14 mouse cellular contexts compared by ENCODE assay signal in the genomic region with DNA sequence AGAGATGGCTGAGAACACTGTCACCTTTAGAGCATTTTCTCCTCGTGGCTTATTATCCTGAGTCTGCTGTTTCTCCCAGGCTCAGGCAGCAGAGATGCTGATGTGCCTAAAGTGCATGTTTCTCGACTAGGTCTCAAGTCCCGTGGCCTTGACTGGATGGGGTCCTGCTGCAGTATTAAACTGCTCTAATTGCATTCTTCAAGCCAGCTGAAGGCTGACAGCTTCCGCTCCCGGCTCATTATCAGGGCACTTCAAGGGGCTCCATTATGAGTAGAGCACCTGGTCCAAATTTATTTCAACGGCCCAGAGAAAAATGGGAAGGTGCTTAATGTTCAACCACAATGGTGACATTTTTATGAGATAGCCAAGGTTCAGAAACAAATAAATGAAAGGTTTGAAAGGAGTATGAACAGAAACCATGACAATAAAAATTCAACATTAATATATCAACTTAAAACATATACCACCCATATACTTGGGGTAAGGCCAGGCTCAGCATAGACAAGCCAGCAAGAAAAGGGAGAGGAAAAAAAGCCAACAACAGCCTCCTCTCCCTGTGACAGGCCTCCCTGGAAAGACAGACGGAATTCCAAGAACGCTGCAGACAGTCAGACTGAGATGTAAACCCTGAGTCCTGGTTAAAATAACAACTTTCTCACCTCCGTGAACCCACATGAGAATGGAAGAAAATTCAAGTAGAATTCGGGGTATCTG.
DNase-seq lines count a peak whose midpoint lies in the region; ATAC-seq and TF ChIP-seq lines count a peak whose summit lies in the region.
"Had no signal": no experiment of that assay in that cellular context is flagged by ENCODE, and none has a peak within 500 bp of the region (broad histone marks: within the 10 kb centered on the region; RNA-seq: fewer than 3 reads in every experiment).

No protein-coding gene starts in this region.

- peak overlapping the region; percentile 72 for H3K27ac ChIP-seq in heart, embryonic 10.5 days
- peak overlapping the region; percentile 61 for H3K27ac ChIP-seq in lung, embryonic 14.5 days (ENCODE audit: low read depth)
- peak overlapping the region; percentile 93 for H3K27ac ChIP-seq in limb, embryonic 11.5 days (replicated peaks; ENCODE audit: low read depth, low read length)

- peaks cover 55% of the 10 kb centered on the region for H3K4me1 ChIP-seq in heart, embryonic 10.5 days
- peaks cover 17% of the 10 kb centered on the region; the same call in 1 of the 2 replicates for H3K4me1 ChIP-seq in lung, embryonic 14.5 days (ENCODE audit: insufficient read depth)
- H3K4me1 ChIP-seq in limb, embryonic 11.5 days (ENCODE audit: control insufficient read depth, insufficient read depth, low read length): peaks cover 51% of the 10 kb centered on the region

- 51% methylated on average over 10 of the region's 10 CpGs for WGBS in heart, embryonic 10.5 days
- 28% methylated on average over 10 of the region's 10 CpGs for WGBS in lung, embryonic 14.5 days
- 8% methylated on average over 10 of the region's 10 CpGs for WGBS in limb, embryonic 11.5 days

- H3K9me3 ChIP-seq in heart, embryonic 10.5 days: no peaks in the 10 kb centered on the region
- no peaks in the 10 kb centered on the region for H3K9me3 ChIP-seq in lung, embryonic 14.5 days (ENCODE audit: low read depth, low read length)
- H3K9me3 ChIP-seq in limb, embryonic 11.5 days (ENCODE audit: control insufficient read depth, low read length): no peaks in the 10 kb centered on the region

- no peak for ATAC-seq in lung, embryonic 14.5 days (ENCODE audit: insufficient read depth)
- ATAC-seq in limb, embryonic 11.5 days (ENCODE audit: insufficient number of reproducible peaks, low FRiP score, low TSS enrichment, low read depth): peak; percentile 77

- no peak for DNase-seq in heart, embryonic 10.5 days (ENCODE audit: low spot score)
- DNase-seq in heart, postnatal 4 days: no peak
- DNase-seq in lung, embryonic 14.5 days: no peak
- DNase-seq in lung, postnatal 10 days: no peak
- DNase-seq in limb, embryonic 11.5 days (ENCODE audit: low spot score): peak; percentile 87
- DNase-seq in gastrocnemius, postnatal 10 days: no peak
- no peak for DNase-seq in thymus, postnatal 36 days
- DNase-seq in right cerebral cortex, adult 18-20 months: no peak
- DNase-seq: adrenal gland, adult 8-10 months; cerebellum, postnatal 14 days; kidney, adult 2 months; lung, adult 2 months; right cerebral cortex, postnatal 25 days had no signal

- H3K4me3 ChIP-seq in heart, embryonic 10.5 days: no peak overlapping the region
- H3K4me3 ChIP-seq in lung, embryonic 14.5 days (ENCODE audit: low read depth, low read length): no peak overlapping the region
- H3K4me3 ChIP-seq in limb, embryonic 11.5 days (ENCODE audit: low read depth, low read length): no peak overlapping the region
- H3K4me3 ChIP-seq: myocyte had no signal

- TF ChIP-seq CTCF in lung, embryonic 14.5 days (IDR thresholded peaks at IDR 0.05; ENCODE audit: low read depth): no peak

- no peaks in the 10 kb centered on the region for H3K27me3 ChIP-seq in heart, embryonic 10.5 days (ENCODE audit: insufficient read depth, poor library complexity, severe bottlenecking)
- H3K27me3 ChIP-seq in lung, embryonic 14.5 days (ENCODE audit: insufficient read depth, low read length): no peaks in the 10 kb centered on the region
- H3K27me3 ChIP-seq in limb, embryonic 11.5 days (ENCODE audit: control insufficient read depth, insufficient read depth, low read length): no peaks in the 10 kb centered on the region

- no peaks in the 10 kb centered on the region for H3K36me3 ChIP-seq in heart, embryonic 10.5 days
- H3K36me3 ChIP-seq in lung, embryonic 14.5 days (ENCODE audit: insufficient read depth): no peaks in the 10 kb centered on the region
- H3K36me3 ChIP-seq in limb, embryonic 11.5 days (ENCODE audit: control insufficient read depth, insufficient read depth, low read length): no peaks in the 10 kb centered on the region

- H3K4me2 ChIP-seq in lung, embryonic 14.5 days: no peak overlapping the region
- no peak overlapping the region for H3K4me2 ChIP-seq in limb, embryonic 11.5 days (ENCODE audit: low read depth, severe bottlenecking)

- no peak overlapping the region for H3K9ac ChIP-seq in lung, embryonic 14.5 days
- no peak overlapping the region for H3K9ac ChIP-seq in limb, embryonic 11.5 days (ENCODE audit: low read length)
